In the genomic region with DNA sequence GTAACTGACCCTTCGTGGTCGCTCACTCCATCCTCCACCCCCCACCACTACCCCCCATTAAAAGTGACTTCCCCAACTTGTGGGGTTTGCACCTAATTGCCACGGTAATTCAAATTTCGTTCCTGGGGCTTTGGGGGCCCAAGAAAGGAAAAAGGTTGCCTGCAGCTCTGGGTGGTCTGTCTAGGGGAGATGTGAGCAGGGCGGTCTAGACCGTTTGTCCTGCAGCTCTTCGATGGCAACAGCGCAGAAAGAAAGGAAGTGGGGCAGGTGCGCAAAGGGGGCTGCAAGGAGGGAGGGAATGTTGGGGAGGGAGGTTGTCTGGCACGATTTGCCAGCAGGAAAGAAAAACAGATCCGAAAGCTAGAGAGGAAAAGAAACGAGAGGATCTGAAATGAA, we compare ENCODE assay signal across 8 mouse cellular contexts. TPM values are rescaled to one million over a fixed set of nuclear protein-coding genes. Genes with fewer than 3 reads are reported as not detected.
DNase-seq lines count a peak whose midpoint lies in the region; ATAC-seq and TF ChIP-seq lines count a peak whose summit lies in the region.

No protein-coding gene starts in this region.

- no peaks in the 10 kb centered on the region for H3K36me3 ChIP-seq in forebrain, embryonic 10.5 days (replicated peaks)
- H3K36me3 ChIP-seq in limb, embryonic 12.5 days = no peaks in the 10 kb centered on the region

- no peak for ATAC-seq in limb, embryonic 12.5 days (ENCODE audit: insufficient number of reproducible peaks, insufficient read depth, low FRiP score, low TSS enrichment, low read depth)

- H3K27me3 ChIP-seq in forebrain, embryonic 10.5 days (ENCODE audit: poor library complexity, severe bottlenecking) = peaks cover 100% of the 10 kb centered on the region
- peaks cover 98% of the 10 kb centered on the region for H3K27me3 ChIP-seq in limb, embryonic 12.5 days

- no peak overlapping the region for H3K9ac ChIP-seq in limb, embryonic 12.5 days (replicated peaks)

- H3K4me2 ChIP-seq in limb, embryonic 12.5 days = peak overlapping the region; percentile 64

- H3K4me3 ChIP-seq in layer of hippocampus, adult 2 months = peak overlapping the region; percentile 33; the same call in 1 of the 2 replicates
- H3K4me3 ChIP-seq in forebrain, embryonic 10.5 days = peak overlapping the region; percentile 43
- H3K4me3 ChIP-seq in limb, embryonic 12.5 days (replicated peaks) = peak overlapping the region; percentile 35
- peak overlapping the region; percentile 96 for H3K4me3 ChIP-seq in olfactory bulb, adult 2 months (ENCODE audit: insufficient read depth, low read depth, low read length)

- DNase-seq in layer of hippocampus, adult 2 months (ENCODE audit: low spot score in 2 of 2) = no peak
- DNase-seq in layer of hippocampus, postnatal 25 days (ENCODE audit: extremely low spot score in 1 of 2, low spot score in 1 of 2) = no peak
- peak; percentile 31 for DNase-seq in forebrain, embryonic 10.5 days (ENCODE audit: extremely low spot score, low spot score)
- DNase-seq in left cerebral cortex, postnatal 4 days = no peak
- DNase-seq in left cerebral cortex, adult 11 months (ENCODE audit: low spot score) = no peak
- DNase-seq in right cerebral cortex, adult 18-20 months = no peak

- under 1% methylated on average over 12 of the region's 12 CpGs for WGBS in forebrain, embryonic 10.5 days
- WGBS in limb, embryonic 12.5 days = 2% methylated on average over 12 of the region's 12 CpGs
- 1% methylated on average over 12 of the region's 12 CpGs for WGBS in olfactory bulb, adult 2 months

- no peak for TF ChIP-seq POLR2A in olfactory bulb, adult 2 months (IDR thresholded peaks at IDR 0.05; ENCODE audit: insufficient read depth, low read depth, low read length)

- intact Hi-C loops in left cerebral cortex, postnatal 4 days (cut with DNase I) = loop anchor here (10.0 kb wide), 1 partner anchor 967 kb away; no protein-coding TSS in a partner anchor

- H3K9me3 ChIP-seq in forebrain, embryonic 10.5 days = no peaks in the 10 kb centered on the region
- H3K9me3 ChIP-seq in limb, embryonic 12.5 days = no peaks in the 10 kb centered on the region

- TF ChIP-seq CTCF in layer of hippocampus, adult 2 months (conservative IDR thresholded peaks at IDR 0.05) = no peak
- TF ChIP-seq CTCF in olfactory bulb, adult 2 months (IDR thresholded peaks at IDR 0.05; ENCODE audit: insufficient read depth, low read depth, low read length) = 0 out of 2 replicates have a peak, but pooled peaks have one; percentile 1

- H3K27ac ChIP-seq in layer of hippocampus, adult 2 months = no peak overlapping the region
- no peak overlapping the region for H3K27ac ChIP-seq in forebrain, embryonic 10.5 days
- no peak overlapping the region for H3K27ac ChIP-seq in limb, embryonic 12.5 days
- peak overlapping the region; percentile 97 for H3K27ac ChIP-seq in olfactory bulb, adult 2 months (ENCODE audit: insufficient read depth, low read depth, low read length)

- H3K4me1 ChIP-seq in forebrain, embryonic 10.5 days = peaks cover 63% of the 10 kb centered on the region
- H3K4me1 ChIP-seq in limb, embryonic 12.5 days (replicated peaks) = peaks cover 50% of the 10 kb centered on the region
- H3K4me1 ChIP-seq in olfactory bulb, adult 2 months (ENCODE audit: control insufficient read depth, insufficient read depth, low read length) = peaks cover 32% of the 10 kb centered on the region

RNA-seq across cellular contexts. Expression of a gene that starts 14.8 kb away (rescaled TPM):
- 100 to 1,000 TPM; 343 to 384 TPM for total RNA-seq in layer of hippocampus, adult 2 months (2021)
- 100 to 1,000 TPM; 313 to 336 TPM for total RNA-seq in layer of hippocampus, postnatal 25 days (2021)
- polyA plus RNA-seq in forebrain, embryonic 10.5 days (2016; fragmentation: Nextera tagmentation; extraction: Ambion mirVana) = 2.3 and 3.4 TPM in 2 replicates
- polyA plus RNA-seq in limb, embryonic 12.5 days (2016; fragmentation: Nextera tagmentation; extraction: Ambion mirVana) = 0.28 and 0.33 TPM in 2 replicates
- polyA plus RNA-seq in olfactory bulb, adult 2 months (2012; ENCODE audit: insufficient read depth, insufficient read length, low replicate concordance, missing spikeins) = 475 and 527 TPM in 2 replicates
- 100 to 1,000 TPM; 108 to 166 TPM for total RNA-seq in left cerebral cortex, postnatal 4 days (2021)

RNA-seq across cellular contexts. Expression of a gene that starts 59.1 kb away (rescaled TPM):
- total RNA-seq in layer of hippocampus, adult 2 months (2021) = under 1 TPM in 1 of 2 experiments, not detected in 1; 0.39 TPM
- 1 to 10 TPM in 1 of 2 experiments, under 1 TPM in 1; 0.68 to 1.1 TPM for total RNA-seq in layer of hippocampus, postnatal 25 days (2021)
- polyA plus RNA-seq in forebrain, embryonic 10.5 days (2016; fragmentation: Nextera tagmentation; extraction: Ambion mirVana) = 0.56 and 0.77 TPM in 2 replicates
- 0.38 and 0.93 TPM in 2 replicates for polyA plus RNA-seq in limb, embryonic 12.5 days (2016; fragmentation: Nextera tagmentation; extraction: Ambion mirVana)
- not detected in 2 replicates for polyA plus RNA-seq in olfactory bulb, adult 2 months (2012; ENCODE audit: insufficient read depth, insufficient read length, low replicate concordance, missing spikeins)
- 1 to 10 TPM; 1.6 to 3.9 TPM for total RNA-seq in left cerebral cortex, postnatal 4 days (2021)

Comparison
In these comparisons a context has a peak if more than half of its experiments do, and no peak if none do; other contexts are left out.
1. H3K4me3 ChIP-seq: peak in every context shown above with its lines; median percentile 96 in olfactory bulb, adult 2 months; 43 in forebrain, embryonic 10.5 days; 35 in limb, embryonic 12.5 days; 33 in layer of hippocampus, adult 2 months.